Comparison of ENCODE assay signal across 8 mouse cellular contexts in the genomic region with DNA sequence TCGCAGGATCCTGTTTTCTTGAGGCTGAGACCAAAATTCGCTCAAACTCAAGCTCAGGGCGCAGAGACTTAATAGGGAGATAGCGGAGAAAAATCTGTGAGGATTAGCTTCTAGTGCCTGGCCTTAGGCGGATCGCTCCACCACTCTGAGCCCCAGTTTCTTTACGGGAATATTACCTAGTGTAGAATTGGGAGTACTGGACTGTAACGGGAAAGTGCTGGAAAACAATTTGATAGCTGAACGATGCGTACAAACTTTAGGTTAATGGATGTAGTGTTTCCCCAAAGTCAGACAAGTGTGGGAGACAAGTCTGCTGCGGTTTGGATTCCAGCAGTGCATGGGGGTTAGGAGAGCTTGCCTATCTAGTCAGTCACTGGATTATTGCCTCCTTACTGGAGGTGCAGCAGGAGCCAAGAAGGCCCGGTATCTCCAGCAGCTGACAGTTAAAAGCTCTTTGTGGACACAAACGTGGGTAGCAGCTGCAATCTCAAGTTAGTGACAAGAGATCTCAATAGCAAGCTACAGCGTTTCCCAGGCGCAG. TPM values are rescaled to one million over a fixed set of nuclear protein-coding genes. Genes with fewer than 3 reads are reported as not detected.
A peak's percentile ranks its signal among the peaks of the same experiment; 100 is the strongest.
DNase-seq lines count a peak whose midpoint lies in the region; ATAC-seq lines count a peak whose summit lies in the region.

A gene (minus strand): TSS at position 101 of the 541 bp plus-strand sequence.

- peak within 1 kb of the TSS; percentile 54 for H3K4me3 ChIP-seq in forebrain, embryonic 16.5 days (replicated peaks; ENCODE audit: low read length)
- H3K4me3 ChIP-seq in intestine, embryonic 16.5 days (ENCODE audit: low read length): peak within 1 kb of the TSS; percentile 53
- H3K4me3 ChIP-seq in midbrain, embryonic 15.5 days: peak within 1 kb of the TSS; percentile 49

- H3K27me3 ChIP-seq in forebrain, embryonic 16.5 days (replicated peaks; ENCODE audit: control insufficient read depth, insufficient read depth, low read length): no peaks in the 10 kb centered on the region
- H3K27me3 ChIP-seq in intestine, embryonic 16.5 days (replicated peaks; ENCODE audit: control insufficient read depth, insufficient read depth, low read length): no peaks in the 10 kb centered on the region
- no peaks in the 10 kb centered on the region for H3K27me3 ChIP-seq in midbrain, embryonic 15.5 days (replicated peaks)

- H3K9ac ChIP-seq in forebrain, embryonic 16.5 days (replicated peaks; ENCODE audit: low read depth, low read length): peak within 1 kb of the TSS; percentile 73
- H3K9ac ChIP-seq in intestine, embryonic 16.5 days (ENCODE audit: low read depth, low read length): peak within 1 kb of the TSS; percentile 78
- peak within 1 kb of the TSS; percentile 60 for H3K9ac ChIP-seq in midbrain, embryonic 15.5 days

- peaks cover 17% of the 10 kb centered on the region for H3K4me1 ChIP-seq in forebrain, embryonic 16.5 days (replicated peaks; ENCODE audit: control insufficient read depth, insufficient read depth, low read length)
- peaks cover 7% of the 10 kb centered on the region; the same call in 1 of the 2 replicates for H3K4me1 ChIP-seq in intestine, embryonic 16.5 days (ENCODE audit: control insufficient read depth, insufficient read depth, low read length)
- H3K4me1 ChIP-seq in midbrain, embryonic 15.5 days: peaks cover 18% of the 10 kb centered on the region

- no peak within 1 kb of the TSS for H3K27ac ChIP-seq in forebrain, embryonic 16.5 days (ENCODE audit: low read length)
- peak within 1 kb of the TSS; percentile 8 for H3K27ac ChIP-seq in intestine, embryonic 16.5 days (ENCODE audit: low read length)
- H3K27ac ChIP-seq in midbrain, embryonic 15.5 days: peak within 1 kb of the TSS; percentile 62

- H3K9me3 ChIP-seq in forebrain, embryonic 16.5 days (ENCODE audit: control insufficient read depth, low read length): no peaks in the 10 kb centered on the region
- H3K9me3 ChIP-seq in intestine, embryonic 16.5 days (ENCODE audit: control insufficient read depth, low read length): 0 out of 2 replicates have a peak, but pooled peaks cover 4% of the 10 kb centered on the region
- H3K9me3 ChIP-seq in midbrain, embryonic 15.5 days: no peaks in the 10 kb centered on the region

- peak; percentile 8 for DNase-seq in gastrocnemius, adult 18-20 months (ENCODE audit: low spot score)
- DNase-seq in gastrocnemius, postnatal 25 days: no peak
- DNase-seq in adipocyte (ENCODE audit: low spot score): peak; percentile 16
- DNase-seq in spleen, postnatal 36 days (ENCODE audit: low spot score in 2 of 2): no peak
- no peak for DNase-seq in ovary, postnatal 10 days (ENCODE audit: low spot score)

- peak; percentile 31; the same call in 1 of the 2 replicates for ATAC-seq in forebrain, embryonic 16.5 days
- peak; percentile 33; the same call in 1 of the 2 replicates for ATAC-seq in intestine, embryonic 16.5 days
- ATAC-seq in midbrain, embryonic 15.5 days (replicated peaks): peak; percentile 51

- H3K4me2 ChIP-seq in forebrain, embryonic 16.5 days (ENCODE audit: low read length): peak within 1 kb of the TSS; percentile 82
- H3K4me2 ChIP-seq in intestine, embryonic 16.5 days (ENCODE audit: low read depth, low read length): peak within 1 kb of the TSS; percentile 84
- peak within 1 kb of the TSS; percentile 94 for H3K4me2 ChIP-seq in midbrain, embryonic 15.5 days

- WGBS in forebrain, embryonic 16.5 days: 8% methylated on average over 15 of the region's 15 CpGs
- 25% methylated on average over 15 of the region's 15 CpGs for WGBS in intestine, embryonic 16.5 days
- 6% methylated on average over 15 of the region's 15 CpGs for WGBS in midbrain, embryonic 15.5 days

- no peaks in the 10 kb centered on the region for H3K36me3 ChIP-seq in forebrain, embryonic 16.5 days (ENCODE audit: control insufficient read depth, insufficient read depth)
- 0 out of 2 replicates have a peak, but pooled peaks cover 4% of the 10 kb centered on the region for H3K36me3 ChIP-seq in intestine, embryonic 16.5 days (ENCODE audit: control insufficient read depth, insufficient read depth, low read length)
- no peaks in the 10 kb centered on the region for H3K36me3 ChIP-seq in midbrain, embryonic 15.5 days (replicated peaks)

RNA-seq across cellular contexts. Expression of the gene that starts here (rescaled TPM):
- total RNA-seq in gastrocnemius, adult 18-20 months (2021): 1 to 10 TPM; 4.3 to 6.9 TPM
- 1 to 10 TPM; 7.0 to 7.9 TPM for total RNA-seq in gastrocnemius, postnatal 25 days (2021)
- 26.3 and 28.3 TPM in 2 replicates for polyA plus RNA-seq in forebrain, embryonic 16.5 days (2015; fragmentation: Nextera tagmentation; extraction: Ambion mirVana)
- polyA plus RNA-seq in intestine, embryonic 16.5 days (2015; fragmentation: Nextera tagmentation; extraction: Ambion mirVana): 33.0 and 34.9 TPM in 2 replicates
- polyA plus RNA-seq in midbrain, embryonic 15.5 days (2015; fragmentation: Nextera tagmentation; extraction: Ambion mirVana): 25.1 and 29.1 TPM in 2 replicates

Comparison
In these comparisons a context has a peak if more than half of its experiments do, and no peak if none do; other contexts are left out.
1. DNase-seq: peak in gastrocnemius, adult 18-20 months (single experiment) and adipocyte (single experiment); none in gastrocnemius, postnatal 25 days (single experiment), spleen, postnatal 36 days (0 of 2) and ovary, postnatal 10 days (single experiment).
2. Peak in every context shown above with its lines, with median percentiles within 50 percentile points of each other: ATAC-seq, H3K4me2 ChIP-seq, H3K4me3 ChIP-seq and H3K9ac ChIP-seq.